Mouse (Mus musculus) cerebellum, adult 9-11 months (tissue): Measurements from ENCODE around the gene Kirrel2.
"Not testable (repeated sequence)": the region's sequence is repeated elsewhere in the genome, so short reads cannot be mapped to it uniquely, and the experiment has no call there.

Experiments
- DNase-seq: peaks from one replicate; pipeline ENCODE4 v3.0.0; 2022

Gene Kirrel2

DNA sequence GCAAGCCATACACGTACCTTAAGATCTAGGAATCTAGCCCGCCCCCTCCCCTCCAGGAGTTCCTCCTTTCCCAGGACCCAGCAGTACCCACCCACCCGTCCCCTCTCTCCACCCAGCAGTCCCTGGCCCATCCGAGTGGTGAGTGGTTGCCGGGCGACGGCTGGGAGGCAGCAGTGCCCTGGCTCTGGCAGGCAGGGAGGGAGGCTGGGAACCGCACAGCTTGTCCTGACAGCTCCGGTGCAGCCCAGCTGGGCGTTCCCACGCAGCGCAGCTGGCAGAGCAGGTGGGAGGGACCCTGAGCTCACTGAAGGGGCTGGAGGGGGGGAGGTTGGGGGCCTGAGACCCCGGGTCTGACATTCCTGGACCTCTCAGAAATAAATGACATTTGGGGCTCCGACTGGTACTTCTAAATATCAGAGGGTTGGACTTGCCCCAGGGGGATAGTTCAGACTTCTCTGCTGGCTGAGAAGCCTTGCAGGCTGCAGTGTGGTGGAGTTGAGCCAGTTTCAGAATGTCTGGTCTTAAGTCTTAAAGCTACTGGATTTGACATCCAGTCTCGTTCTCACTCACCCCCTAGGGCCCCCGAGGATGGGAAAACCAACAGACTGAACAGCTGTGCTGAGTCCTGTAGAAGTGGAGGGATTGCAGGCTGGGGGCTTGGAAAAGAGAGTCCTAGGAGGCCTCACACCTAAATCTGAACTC is at the start of gene Kirrel2, which contains the start of gene Nphs1:
Gene Kirrel2 (minus strand): TSS at position 62 of the 702 bp plus-strand sequence.
Gene Nphs1 (plus strand): TSS at position 687 of the 702 bp plus-strand sequence.
- no peak for DNase-seq

DNA sequence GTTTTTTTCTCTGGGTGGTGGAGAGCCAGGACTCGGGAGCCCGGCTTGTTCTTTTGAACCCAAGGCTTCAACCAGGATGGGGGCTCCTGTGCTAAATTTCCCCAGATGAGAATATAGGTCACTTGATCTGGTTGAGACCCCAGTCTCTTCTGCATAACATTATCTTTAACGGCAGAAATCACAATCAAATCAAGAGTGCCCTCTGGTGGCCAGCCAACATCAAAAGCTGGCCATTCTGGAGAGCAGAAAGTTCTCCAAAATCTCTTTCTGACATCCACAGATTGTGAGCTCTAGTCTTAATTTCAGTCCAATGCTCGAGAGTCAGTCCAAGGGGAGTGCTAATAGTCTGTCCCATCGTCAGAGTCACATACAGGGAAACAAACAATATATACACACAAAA is 43.7 kb upstream of the Kirrel2 start:
- not testable (repeated sequence) for DNase-seq

- not testable (repeated sequence) for DNase-seq
Measured at GRCm38 (mm10) chr7:30495506-30496042, 38.1 kb upstream of the Kirrel2 start.

- no peak for DNase-seq
Measured at GRCm38 (mm10) chr7:30493401-30493931, 36.0 kb upstream of the Kirrel2 start, which contains the start of gene Prodh2. Gene Prodh2 (plus strand): TSS chr7:30493622.

GRCm38 (mm10) chr7:30492765-30493164 is 35.3 kb upstream of the Kirrel2 start:
- peak; percentile 75 for DNase-seq

DNA sequence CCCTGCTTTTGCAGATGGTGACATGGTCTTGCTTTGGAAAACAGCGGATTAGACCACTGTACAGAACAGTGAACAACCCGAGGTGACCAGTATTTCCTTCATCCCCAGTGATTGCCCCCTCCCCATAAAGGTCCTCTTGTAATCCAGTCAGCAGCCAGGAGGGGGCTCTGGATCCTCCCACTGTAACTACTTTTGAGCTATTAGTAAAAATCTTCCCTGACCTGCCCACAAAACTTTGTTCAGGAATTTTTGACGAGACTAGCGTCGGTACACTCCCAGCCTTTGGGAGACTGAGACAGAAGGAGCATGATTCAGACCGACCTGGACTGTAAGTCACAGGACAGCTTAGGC is 33.4 kb upstream of the Kirrel2 start:
- DNase-seq = no peak

DNA sequence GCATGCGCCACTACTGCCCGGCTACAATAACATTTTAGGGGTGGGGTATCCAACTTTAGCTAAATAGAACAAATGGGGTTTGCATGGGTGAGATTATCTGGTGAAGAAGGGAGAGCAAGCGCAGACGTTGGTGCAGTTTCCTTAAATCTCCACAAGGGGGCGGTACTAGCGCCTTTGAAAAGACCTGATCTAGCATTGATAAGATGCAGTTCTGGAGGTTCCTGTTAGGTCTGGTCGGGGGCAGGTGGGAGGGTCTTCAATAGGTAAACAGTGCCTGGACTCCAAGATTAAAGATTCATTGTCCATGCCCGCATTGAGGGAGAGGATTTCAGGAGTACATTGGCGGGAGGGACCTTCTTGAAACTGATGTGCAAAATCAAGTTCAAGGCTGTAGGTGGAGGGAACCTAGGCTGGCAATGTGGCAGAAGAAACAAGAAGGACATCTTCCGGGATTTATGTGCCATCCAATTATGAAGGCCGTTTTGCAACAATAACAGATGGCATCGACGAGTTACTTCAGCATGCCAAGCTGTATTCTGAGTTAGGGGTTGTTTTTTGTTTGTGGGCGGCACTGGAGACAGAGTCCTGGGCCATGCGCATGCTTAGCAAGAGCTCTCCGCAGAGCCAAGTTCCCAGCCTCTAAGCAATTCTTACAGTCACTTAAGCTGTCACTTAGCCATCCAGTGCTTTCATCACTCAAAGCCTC is 32.9 kb upstream of the Kirrel2 start:
- DNase-seq = peak; percentile 43

DNA sequence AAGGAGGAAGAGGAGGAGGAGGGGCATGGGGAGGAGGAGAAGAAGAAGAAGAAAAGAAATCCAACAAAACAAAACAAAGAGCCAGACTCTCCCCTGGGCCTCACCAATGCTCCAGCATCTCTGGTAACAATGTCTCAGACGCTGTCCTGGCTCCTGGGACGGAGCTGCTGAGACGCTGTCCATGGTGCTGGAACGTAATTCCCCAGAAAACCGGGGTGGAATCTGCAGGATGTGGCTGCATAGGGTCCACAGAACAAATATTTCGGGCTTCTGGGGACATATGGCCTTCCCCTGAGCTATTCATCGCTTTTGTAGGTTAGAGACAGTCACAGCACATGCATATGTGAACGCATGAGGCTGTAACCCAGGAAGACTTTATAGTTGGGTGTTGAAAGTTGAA is 26.8 kb upstream of the Kirrel2 start:
- DNase-seq = no peak

DNA sequence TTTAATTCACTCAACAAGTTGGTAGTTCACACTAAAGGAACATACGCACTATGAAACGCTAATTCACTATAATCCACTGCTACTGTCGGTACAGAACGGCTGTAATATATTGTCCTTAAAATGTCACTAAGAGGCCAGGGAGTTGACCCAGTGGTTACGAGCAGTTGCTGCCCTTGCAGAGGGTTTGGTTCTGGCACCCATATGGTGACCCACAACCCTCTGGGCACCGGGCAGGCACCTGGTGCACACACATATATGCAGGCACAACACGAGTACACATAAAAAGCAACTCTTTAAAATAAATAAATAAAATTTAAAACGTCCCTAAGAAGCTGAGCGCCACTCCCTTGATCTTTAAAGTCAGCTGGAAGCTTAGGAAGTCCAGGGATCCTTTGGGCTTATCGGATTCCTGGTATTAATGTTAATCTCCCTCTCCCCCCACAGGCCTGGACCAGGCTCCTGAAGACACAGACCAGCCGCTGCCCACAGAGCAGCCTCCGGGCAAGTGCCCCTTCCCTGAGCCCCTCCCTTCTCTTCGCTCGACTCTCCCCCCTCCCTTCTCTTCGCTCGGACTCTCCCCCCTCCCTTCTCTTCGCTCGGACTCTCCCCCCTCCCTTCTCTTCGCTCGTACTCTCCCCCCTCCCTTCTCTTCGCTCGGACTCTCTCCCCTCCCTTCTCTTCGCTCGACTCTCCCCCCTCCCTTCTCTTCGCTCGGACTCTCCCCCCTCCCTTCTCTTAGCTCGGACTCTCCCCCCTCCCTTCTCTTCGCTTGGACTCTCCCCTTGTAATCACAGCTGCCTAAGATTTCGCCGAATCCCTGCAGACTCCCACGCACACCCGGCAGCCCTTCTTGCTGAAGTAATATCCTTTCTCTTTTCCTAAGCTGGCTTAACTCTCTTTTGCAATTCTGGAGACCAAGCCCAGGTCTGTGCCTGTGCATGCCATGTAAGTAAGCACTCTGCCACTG is 20.2 kb upstream of the Kirrel2 start:
- peak; percentile 45 for DNase-seq

DNA sequence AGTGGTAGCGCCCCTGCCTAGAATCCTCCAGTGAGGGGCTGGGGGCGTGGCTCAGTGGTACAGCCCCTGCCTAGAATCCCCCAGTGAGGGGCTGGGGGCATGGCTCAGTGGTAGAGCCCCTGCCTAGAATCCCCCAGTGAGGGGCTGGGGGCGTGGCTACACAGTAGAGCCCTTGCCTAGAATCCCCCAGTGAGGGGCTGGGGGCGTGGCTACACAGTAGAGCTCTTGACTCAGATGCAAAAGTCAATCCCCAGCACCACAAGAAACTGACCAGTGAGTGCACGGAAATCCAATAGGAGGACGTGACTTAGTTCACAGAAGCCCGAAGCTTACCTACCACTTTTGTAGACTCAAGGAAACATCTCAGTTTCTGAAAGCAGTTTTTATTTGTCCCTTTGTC is 18.6 kb upstream of the Kirrel2 start:
- DNase-seq = not testable (repeated sequence)

GRCm38 (mm10) chr7:30474999-30475398 is 17.5 kb upstream of the Kirrel2 start:
- no peak for DNase-seq

DNA sequence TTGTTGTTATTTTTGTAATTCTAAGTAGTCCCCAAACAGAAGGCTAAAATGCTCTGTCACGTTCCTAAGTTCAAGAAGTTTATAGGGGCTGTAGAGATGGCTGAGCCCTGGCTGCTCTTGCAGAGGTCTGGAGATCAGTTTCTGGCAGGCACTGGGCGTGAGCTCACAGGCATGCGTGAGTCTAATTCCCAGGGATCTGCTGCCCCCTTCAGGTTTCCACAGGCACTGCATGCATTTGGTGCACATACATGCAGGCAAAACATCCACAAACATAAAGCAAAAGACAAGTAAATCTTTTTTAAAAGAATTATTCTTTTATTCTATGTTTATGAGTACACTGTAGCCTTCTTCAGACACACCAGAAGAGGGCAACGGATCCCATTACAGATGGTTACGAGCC is 14.9 kb upstream of the Kirrel2 start:
- DNase-seq = no peak

DNA sequence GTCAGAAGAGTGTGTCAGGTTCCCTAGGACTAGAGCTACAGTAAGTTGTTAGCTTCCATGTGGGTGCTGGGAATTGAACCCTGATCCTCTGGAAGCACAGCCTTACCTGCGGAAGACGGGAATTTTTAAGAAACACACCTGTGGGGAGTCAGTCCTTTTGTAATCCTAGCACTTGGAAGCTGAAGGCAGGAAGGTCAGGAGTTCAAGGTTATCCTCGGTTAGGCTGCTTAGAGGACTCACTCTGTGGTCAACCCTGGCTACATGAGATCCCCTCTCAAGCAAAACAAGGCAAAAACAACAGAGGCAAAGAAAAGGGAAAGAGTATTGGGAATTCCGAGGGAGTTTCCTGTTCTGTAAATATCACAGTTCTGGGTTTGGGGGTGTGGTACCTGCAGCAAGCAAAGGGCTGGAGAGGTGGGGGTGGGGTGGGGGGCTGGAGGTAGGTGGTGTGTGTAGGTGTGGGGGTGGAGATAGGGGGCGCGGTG is 7.4 kb upstream of the Kirrel2 start:
- DNase-seq = no peak

DNA sequence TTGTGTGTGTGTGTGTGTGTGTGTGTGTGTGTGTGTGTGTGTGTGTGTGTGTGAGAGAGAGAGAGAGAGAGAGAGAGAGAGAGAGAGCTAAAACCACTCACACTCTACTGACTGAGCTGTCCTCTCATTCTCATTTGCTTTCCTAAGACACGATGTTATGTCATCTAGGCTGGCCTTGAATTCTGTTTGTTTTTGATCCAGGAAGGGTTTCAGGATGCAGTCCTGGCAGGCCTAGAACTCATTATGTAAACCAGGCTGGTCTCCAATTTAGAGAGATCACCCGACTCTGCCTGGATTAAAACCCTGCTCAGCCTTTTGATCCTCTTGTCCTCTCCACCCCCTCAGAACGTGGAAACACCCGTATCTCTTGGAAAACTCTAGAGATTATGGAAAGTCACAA is 6.5 kb upstream of the Kirrel2 start:
- DNase-seq = no peak

- no peak for DNase-seq
Measured at GRCm38 (mm10) chr7:30463568-30463967, 6.1 kb upstream of the Kirrel2 start.

DNA sequence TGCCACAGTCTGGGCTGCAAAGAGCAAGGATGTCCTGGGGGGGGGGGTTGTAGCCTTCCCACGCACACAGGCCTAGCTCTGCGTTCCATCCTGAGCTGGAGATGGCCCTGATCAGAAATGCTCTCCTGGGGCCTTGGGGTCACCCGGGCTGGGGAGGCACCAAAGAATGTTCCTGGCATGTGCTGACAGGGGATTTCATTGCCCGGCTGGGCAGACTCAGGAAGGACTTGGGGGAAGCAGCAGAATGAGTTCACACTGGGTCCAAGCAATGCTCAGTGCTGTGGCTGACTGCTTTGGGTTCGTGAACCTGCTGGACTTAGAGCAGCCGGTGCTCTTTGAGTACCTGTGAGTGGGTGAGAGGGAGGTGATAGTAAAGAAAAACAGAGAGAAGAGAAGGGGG is 2.0 kb upstream of the Kirrel2 start:
- no peak for DNase-seq

DNA sequence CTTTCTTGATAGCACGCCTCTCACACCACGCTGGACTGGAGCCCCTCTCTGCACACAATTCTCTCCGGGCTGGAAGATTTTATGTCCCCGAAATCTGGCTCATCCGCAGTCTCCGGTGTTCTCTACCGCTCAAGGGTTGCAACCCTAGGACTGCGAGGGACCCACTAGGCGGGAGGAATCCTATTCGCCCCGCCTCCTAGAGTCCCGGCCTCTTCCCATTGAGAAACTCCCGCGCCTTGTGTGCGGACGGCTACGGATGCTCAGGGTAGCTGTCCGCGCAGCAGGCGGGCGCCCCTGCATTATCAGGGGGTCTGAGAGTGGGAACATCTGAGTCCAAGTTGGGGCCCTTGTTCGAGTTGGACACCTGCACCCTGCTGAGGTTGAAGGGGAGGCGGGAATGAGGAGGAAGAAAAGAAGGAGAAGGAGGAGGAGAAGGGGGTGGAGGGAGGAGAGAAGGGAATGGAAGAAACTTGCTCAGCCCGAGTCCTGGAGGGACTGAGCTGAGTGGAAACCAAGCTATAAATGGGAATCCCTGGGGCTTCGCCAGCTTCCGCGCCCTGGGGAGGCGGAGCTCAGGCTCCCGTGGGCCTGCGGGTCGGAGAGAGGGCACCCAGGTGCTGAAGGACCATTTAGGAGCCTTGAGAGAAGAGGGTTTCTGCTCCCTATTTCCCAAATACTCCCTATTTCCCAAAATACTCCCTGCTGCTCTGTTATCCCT is 420 bp downstream of the Kirrel2 start:
- DNase-seq = no peak

DNA sequence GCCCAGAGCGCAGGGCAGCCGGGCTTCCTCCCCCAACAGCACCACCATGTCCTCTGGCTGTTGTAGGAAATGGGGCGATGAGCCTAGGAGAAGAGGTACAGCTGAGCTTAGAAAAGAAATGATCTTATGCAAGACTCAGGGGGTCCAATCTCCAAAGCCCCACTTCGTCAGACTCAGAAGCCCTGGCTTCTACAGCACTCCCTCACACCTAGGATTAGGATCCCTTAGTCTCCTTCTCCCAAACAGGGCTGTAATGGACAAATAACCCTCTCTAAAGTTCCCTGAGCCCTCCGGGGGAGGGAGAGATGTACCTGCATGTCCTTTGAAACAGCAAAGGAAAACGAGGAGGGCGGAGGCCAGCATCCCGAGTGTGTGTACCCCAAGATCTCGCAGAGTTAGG is 1.0 kb downstream of the Kirrel2 start:
- DNase-seq = no peak

- DNase-seq = no peak
Measured at GRCm38 (mm10) chr7:30454259-30454658, 3.2 kb downstream of the Kirrel2 start.

DNA sequence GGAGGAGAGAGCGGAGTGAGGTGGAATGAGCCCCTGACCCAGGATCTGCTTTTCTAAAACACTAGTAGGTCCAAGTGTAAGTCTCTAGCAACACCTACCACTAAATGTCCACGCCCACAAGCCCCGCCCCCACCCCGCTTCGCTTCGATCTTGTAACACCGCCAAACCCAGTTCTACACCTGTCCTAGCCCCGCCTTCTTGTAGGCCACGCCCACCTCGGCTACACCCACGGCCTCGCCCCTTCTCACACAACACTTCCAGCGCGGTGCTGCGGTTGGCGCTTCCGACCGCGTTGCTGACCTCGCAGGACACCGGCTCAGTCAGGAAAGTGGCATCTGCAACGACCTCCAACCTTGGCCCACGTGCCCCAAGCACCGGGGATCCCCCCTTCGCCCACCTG is 3.7 kb downstream of the Kirrel2 start:
- no peak for DNase-seq

DNA sequence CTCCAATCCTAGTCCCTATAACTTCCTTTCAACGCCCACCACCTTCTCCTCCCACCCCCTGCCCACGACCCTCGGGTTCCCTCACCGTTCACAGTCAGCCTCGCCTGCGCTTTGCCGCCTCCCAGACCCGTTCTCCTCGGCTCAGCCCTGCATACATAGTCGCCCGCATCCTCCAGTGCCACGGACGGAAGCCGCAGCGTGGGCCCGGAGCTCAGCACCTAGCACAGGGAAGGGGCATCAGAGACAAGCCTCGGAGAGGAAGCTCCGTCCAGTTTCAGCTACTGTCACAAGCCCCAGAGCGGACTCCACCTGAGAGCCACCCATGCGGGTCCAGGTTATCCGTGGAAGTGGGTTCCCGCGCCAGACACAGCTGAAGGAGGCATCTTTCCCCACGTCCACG is 4.2 kb downstream of the Kirrel2 start:
- DNase-seq = no peak

DNA sequence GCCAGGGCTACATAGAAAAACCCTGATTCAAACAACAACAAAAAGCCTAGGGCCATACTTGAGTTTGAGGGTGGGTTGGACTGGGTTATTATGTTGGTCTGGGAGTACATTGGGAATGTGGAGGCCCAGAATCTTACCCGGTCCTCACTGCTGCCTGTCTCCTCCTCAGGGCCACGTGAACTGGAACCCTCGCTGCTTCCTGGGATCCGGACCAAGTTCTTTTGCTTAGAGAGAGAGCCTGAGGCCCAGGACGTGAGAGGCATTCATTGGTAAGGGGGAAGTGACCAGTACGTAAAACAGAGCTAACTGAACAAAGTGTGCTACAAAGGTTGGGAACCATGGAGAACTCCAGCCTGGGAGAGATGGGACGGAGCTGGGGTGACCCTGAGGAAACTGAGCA is 7.2 kb downstream of the Kirrel2 start:
- no peak for DNase-seq
